Mouse (Mus musculus) sigmoid colon, adult 10 weeks (tissue): ENCODE measurements around the gene Neurl1a. TPM values are rescaled to one million over a fixed set of nuclear protein-coding genes. Genes with fewer than 3 reads are reported as not detected.

Source experiments
- polyA plus RNA-seq: library from polyadenylated mRNA; stranded (reverse); fragments of 350-450 nt; fragmentation: Illumina TruSeq; extraction: RNeasy Lipid Tissue Mini Kit (QIAGEN cat#74804); gene quantifications from one replicate; pipeline ENCODE4 v1.2.3, GENCODE M21; 2014; ENCODE audit warnings: low read depth, low replicate concordance

Gene Neurl1a
- polyA plus RNA-seq: 0.28 TPM

GRCm38 (mm10) chr19:47178431-47179271, at the start of gene Neurl1a:
Neurl1a (plus strand) TSS chr19:47178820.

GRCm38 (mm10) chr19:47137771-47138421, 40.7 kb upstream of the Neurl1a start, which contains the start of gene Calhm2:
Calhm2 (minus strand) TSS chr19:47138294.

GRCm38 (mm10) chr19:47144154-47144553, 34.5 kb upstream of the Neurl1a start, which contains the start of gene Calhm1:
Calhm1 (minus strand) TSS chr19:47144254.

GRCm38 (mm10) chr19:47157664-47158063, 21.0 kb upstream of the Neurl1a start, which contains the start of gene Calhm3:
Calhm3 (minus strand) TSS chr19:47157764.

Other genes with a start within 250 kb of the Neurl1a start
- 2.7 TPM for gene Ina, start 164.1 kb upstream of the Neurl1a start, polyA plus RNA-seq
- gene Nt5c2, start 163.7 kb upstream of the Neurl1a start, polyA plus RNA-seq: 40.4 TPM
- 30.8 TPM for gene Pcgf6, start 127.9 kb upstream of the Neurl1a start, polyA plus RNA-seq
- 11.3 TPM for gene Taf5, start 111.1 kb upstream of the Neurl1a start, polyA plus RNA-seq
- 1,955 TPM for gene Usmg5, start 88.2 kb upstream of the Neurl1a start, polyA plus RNA-seq
- 2.5 TPM for gene Pdcd11, start 88.1 kb upstream of the Neurl1a start, polyA plus RNA-seq
- 1.6 TPM for gene Calhm2, start 40.5 kb upstream of the Neurl1a start, polyA plus RNA-seq
- not detected for gene Calhm1, start 34.6 kb upstream of the Neurl1a start, polyA plus RNA-seq
- not detected for gene Calhm3, start 21.1 kb upstream of the Neurl1a start, polyA plus RNA-seq